Mouse (Mus musculus) kidney, adult 11 months (tissue): ENCODE measurements around the gene Disp2.

Experiments used
- DNase-seq: peaks from one replicate; pipeline ENCODE4 v3.0.0; 2022

Disp2 gene

DNA sequence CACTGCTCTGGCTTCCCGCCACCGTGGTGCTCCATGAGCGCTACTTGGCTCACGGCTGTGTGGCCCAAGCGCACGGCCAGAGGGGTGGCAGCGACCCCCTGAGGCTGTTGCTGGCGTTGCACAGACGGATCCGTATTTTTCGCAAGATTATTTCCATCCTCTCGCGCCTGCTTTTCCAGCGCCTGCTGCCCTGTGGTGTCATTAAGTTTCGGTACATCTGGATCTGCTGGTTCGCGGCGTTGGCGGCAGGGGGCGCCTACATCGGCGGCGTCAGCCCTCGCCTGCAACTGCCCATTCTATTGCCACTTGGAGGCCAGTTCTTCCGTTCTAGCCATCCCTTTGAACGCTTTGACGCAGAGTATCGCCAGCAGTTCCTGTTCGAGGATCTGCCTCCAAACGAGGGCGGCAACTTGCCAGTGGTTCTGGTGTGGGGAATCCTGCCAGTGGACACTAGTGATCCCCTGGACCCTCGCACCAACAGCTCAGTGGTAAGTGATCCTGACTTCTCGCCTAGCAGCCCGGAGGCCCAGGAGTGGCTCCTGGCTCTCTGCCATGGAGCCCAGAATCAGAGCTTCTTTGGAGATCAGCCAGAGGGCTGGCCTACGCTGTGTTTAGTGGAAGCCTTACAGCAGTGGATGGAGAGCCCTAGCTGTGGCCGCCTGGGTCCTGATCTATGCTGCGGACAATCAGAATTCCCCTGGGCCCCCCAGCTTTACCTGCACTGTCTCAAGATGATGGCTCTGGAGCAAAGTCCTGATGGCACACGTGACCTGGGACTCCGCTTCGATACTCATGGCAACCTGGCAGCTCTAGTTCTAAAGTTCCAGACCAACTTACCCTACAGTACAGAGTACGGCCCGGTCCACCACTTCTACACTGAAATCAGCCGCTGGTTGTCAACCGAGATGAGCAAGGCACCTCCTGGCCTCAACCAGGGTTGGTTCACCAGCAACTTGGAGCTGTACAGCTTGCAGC, 11.3 kb downstream of the Disp2 start:
- DNase-seq, result peak; percentile 68

DNA sequence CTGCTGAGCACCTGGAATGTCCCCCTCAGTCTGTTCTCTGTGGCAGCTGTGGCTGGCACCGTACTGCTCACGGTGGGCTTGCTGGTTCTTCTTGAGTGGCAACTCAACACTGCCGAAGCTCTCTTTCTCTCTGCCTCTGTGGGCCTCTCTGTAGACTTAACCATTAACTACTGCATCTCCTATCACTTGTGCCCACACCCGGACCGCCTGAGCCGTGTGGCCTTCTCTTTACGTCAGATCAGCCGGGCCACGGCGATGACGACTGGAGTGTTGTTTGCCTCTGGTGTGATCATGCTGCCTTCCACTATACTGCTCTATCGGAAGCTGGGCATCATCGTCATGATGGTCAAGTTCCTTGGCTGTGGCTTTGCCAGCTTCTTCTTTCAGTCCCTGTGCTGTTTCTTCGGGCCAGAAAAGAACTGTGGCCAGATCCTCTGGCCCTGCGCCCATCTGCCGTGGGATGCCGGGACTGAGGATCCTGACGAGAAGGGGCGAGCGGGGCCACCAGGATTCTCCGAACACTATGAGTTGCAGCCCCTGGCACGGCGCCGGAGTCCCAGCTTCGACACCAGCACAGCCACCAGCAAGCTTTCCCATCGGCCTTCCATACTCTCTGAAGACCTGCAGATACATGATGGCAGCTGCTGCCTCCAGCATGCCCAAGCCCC, 12.2 kb downstream of the Disp2 start:
- DNase-seq, result no peak

DNA sequence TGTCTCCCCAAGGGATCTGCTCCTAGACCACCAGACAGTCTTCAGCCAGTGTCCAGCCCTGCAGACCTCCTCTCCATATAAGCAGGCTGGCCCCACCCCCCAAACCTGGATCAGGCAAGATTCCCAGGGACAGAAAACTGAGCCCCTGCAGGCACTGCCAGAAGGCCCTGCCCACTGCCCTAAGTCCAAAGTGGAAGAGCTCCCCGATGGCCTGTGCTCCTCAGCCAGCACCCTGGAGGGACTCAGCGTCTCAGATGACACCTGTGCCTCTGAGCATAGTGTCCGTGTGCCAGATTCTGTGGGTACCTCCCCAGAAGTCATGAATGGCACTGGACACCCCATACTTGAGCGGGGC, 12.7 kb downstream of the Disp2 start:
- DNase-seq, result no peak

- no peak for DNase-seq
Measured at GRCm38 (mm10) chr2:118793636-118794035, 14.1 kb downstream of the Disp2 start.

- DNase-seq, result no peak
Measured at GRCm38 (mm10) chr2:118802542-118803118, 23.1 kb downstream of the Disp2 start.

DNA sequence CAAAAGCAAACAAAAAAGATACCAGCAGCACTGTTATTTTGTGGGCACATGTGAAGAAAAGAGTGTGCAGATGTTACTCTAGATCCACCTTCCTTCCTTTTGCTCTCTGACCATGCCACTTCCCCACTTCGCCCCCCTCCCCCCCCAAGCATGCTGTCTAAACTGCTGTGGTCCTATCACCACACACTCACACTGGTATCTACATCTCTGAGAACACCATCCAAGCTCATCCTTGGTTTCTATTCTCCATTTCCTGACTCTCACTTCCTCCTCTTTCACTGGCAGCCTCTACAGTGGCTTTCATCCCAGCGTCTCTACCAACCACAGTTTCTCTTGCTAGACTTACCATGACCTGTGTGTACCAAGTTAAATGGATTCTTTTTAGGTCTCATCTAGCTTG, 25.0 kb downstream of the Disp2 start:
- no peak for DNase-seq

GRCm38 (mm10) chr2:118805137-118805536, 25.6 kb downstream of the Disp2 start:
- no peak for DNase-seq

DNA sequence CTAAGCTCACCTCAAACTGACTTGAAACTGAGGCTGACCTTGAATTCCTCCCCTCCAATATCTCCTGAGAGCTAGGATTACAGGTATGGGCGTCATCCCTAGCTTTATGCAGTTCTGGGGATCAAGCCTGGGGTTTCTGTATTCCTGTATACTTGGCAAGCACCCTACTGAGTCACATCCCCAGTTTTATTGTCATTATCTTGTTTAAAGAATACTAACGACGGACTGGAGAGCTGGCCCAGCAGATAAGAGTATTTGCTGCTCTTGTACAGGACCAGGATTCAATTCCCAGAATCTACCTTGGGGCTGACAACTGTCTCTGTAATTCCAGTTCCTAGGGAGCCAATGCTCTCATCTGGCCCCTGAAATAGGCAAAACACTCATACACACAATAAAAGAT, 26.2 kb downstream of the Disp2 start:
- no peak for DNase-seq

DNA sequence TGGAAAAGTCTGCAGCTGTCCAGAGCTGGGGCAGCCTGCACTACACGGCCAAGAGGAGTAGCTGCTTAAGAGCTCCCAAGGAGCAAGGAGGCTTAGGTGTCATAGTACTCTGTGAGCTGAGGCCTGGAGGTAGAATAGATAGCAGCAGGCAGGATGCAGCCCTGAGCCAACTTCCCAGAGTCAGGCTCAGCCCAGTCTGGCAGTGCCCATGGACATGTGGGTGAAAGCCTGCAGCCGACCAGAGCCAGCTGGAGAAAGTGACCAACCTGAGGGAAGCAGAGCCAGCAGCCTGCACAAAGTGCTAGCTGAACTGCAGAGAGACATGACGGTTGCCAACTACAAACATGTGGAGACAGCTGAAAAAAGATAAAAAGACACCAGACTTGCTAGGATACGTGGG, 27.3 kb downstream of the Disp2 start:
- DNase-seq, result no peak

GRCm38 (mm10) chr2:118810861-118811260, 31.3 kb downstream of the Disp2 start:
- DNase-seq, result no peak

GRCm38 (mm10) chr2:118812724-118813123, 33.2 kb downstream of the Disp2 start:
- DNase-seq, result no peak

DNA sequence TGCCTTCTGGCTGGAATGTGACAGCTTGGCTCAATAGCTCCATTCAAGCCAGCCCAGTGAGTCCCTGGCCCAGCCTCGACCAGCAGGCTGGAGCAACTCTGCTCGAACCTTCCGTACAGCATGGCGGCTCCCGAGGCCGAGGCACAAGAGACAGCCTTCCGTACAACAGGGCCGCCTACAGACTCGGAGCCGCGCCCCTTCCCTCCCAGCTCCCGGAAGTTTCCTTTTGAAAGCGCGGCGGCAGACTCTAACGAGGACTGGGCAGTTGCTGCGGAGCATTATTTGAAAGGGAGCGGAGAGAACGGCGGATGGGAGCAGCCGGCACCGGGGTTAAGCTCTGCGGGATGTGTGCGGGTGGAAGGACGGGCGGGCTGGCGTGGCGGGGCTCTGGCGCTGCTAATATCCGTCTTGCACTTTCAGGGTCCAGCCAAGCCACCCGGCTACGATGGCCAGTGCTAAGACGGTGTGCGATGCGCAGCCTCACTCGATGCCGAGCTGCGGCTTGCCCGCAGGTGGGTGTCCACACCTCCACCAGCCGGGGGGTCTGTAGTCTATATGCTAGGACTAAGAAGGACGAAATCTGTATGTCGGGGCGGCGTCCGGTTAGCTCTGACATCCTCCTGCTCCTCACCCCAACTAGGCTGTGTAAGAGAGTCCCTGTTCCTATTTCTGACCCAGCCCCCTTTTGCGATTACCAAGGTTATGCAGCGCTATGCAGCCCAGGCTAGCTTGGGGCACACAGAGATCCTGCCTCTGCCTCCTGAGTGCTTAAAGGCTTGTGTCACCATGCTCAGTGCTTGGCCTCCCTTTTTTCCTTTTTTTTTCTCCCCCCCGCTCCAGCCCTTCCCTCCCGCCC, 34.7 kb downstream of the Disp2 start, which contains the start of gene Knstrn:
Gene Knstrn (plus strand): TSS at position 23 of the 856 bp plus-strand sequence.
- peak; percentile 91 for DNase-seq

GRCm38 (mm10) chr2:118822800-118823199, 43.3 kb downstream of the Disp2 start:
- DNase-seq, result no peak

- no peak for DNase-seq
Measured at GRCm38 (mm10) chr2:118824396-118824795, 44.9 kb downstream of the Disp2 start.

GRCm38 (mm10) chr2:118829096-118829495, 49.6 kb downstream of the Disp2 start:
- DNase-seq, result no peak

- no peak for DNase-seq
Measured at GRCm38 (mm10) chr2:118834061-118834460, 54.5 kb downstream of the Disp2 start.

DNA sequence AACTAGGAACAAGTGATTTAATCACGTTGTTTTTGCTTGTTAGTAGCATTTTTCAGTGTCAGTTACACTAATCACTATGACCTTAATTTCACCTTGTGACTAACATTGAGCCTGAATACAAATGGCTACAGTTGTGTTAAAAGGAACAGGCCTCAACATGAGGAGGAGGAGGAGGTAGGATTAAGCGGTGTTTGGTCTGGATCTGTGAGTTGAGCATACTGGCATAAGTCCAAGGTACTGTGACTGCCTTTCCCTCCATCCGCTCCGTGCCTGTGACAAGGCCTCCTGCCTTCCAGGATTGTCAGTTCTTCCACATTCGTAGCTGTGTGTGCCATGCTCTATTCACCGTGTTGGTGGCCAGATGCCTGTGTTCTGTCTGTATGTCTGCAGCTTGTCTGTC, 55.6 kb downstream of the Disp2 start:
- DNase-seq, result no peak

GRCm38 (mm10) chr2:118838330-118838729, 58.8 kb downstream of the Disp2 start:
- DNase-seq, result no peak

GRCm38 (mm10) chr2:118841186-118841585, 61.7 kb downstream of the Disp2 start:
- no peak for DNase-seq

DNA sequence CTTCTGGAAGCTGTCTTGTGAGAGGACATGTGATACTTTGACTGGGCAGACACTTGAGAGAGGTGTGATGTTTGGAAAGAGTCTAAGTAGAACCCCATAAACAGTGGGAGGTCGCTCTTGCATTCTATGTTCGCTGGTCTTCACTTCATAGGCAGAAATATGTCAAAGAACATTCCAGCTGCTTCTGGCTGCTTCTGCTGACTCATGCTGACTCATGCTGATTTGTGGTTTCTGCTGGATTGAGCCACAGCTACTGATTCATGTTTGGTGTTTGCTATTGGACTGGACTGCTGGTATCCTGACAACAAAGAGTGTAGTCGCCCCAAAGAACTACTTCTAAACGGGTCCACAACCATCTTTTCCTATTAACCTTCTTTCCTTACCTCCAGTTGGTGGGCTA, 62.3 kb downstream of the Disp2 start:
- DNase-seq, result no peak

DNA sequence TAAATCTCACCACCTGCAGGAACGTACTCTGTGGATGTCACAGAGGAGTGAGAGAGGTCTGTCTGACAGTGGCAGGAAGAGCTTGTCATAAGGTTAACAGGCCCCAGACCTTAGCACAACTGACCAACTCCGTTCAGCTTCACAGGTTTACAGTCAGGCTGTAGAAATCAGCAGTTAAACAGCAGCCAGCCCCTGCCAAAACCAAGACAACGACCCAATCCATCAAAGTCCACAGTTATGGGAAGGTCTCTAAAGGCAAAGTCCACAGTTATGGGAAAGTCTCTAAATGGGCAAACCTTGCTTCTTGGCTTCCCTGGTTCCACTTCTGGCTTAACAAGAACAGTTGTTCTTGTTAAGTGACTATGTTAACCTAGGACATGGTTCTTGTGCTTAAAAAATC, 64.9 kb downstream of the Disp2 start:
- peak; percentile 76 for DNase-seq

GRCm38 (mm10) chr2:118846246-118846645, 66.7 kb downstream of the Disp2 start:
- peak; percentile 60 for DNase-seq

- DNase-seq, result no peak
Measured at GRCm38 (mm10) chr2:118851756-118852155, 72.2 kb downstream of the Disp2 start.
